Mouse (Mus musculus) intestine, embryonic 16.5 days (tissue): ENCODE measurements at regions not wholly inside any gene's neighbourhood (a gene's known extent, or its start where the extent isn't known, plus 50 kb on each side); places are given as distances from the start of the nearest gene placed in this dataset.

Experiments used
- ATAC-seq: fragments of 200-750 bp; cut with Nextera tagmentation; 2 replicates; pipeline ENCODE4 v1.8.0; 2017; ENCODE audit warnings: moderate TSS enrichment, moderate library complexity
- H3K27ac ChIP-seq: fragments of 300-500 bp; sonication (generic); 2 replicates; pipeline ENCODE4 v1.5.1; 2014; ENCODE audit warnings: mild to moderate bottlenecking, low read length
- H3K27me3 ChIP-seq: fragments of 300-500 bp; sonication (generic); replicated peaks from 2 replicates; pipeline ENCODE4 v1.6.1; 2014; ENCODE audit warnings: low read length, control low read depth, mixed read lengths; ENCODE audit not compliant: control insufficient read depth, insufficient read depth
- H3K36me3 ChIP-seq: fragments of 300-500 bp; sonication (generic); 2 replicates; pipeline ENCODE4 v1.6.1; 2014; ENCODE audit warnings: low read length, control low read depth; ENCODE audit not compliant: control insufficient read depth, insufficient read depth
- H3K4me1 ChIP-seq: fragments of 300-500 bp; sonication (generic); 2 replicates; pipeline ENCODE4 v1.6.1; 2014; ENCODE audit warnings: low read length, control low read depth, mixed read lengths; ENCODE audit not compliant: control insufficient read depth, insufficient read depth
- H3K4me2 ChIP-seq: fragments of 300-500 bp; sonication (generic); 2 replicates; pipeline ENCODE4 v1.6.1; 2014; ENCODE audit warnings: low read depth, low read length, control low read depth
- H3K4me3 ChIP-seq: fragments of 300-500 bp; sonication (generic); 2 replicates; pipeline ENCODE4 v1.5.1; 2014; ENCODE audit warnings: mild to moderate bottlenecking, low read length
- H3K9ac ChIP-seq: fragments of 300-500 bp; sonication (generic); 2 replicates; pipeline ENCODE4 v1.6.1; 2014; ENCODE audit warnings: low read depth, low read length
- H3K9me3 ChIP-seq: fragments of 300-500 bp; sonication (generic); 2 replicates; pipeline ENCODE4 v1.6.1; 2016; ENCODE audit warnings: low read length, control low read depth; ENCODE audit not compliant: control insufficient read depth
- WGBS: fragments of 180-500 bp; shearing (Covaris S2); extraction: QIAGEN DNeasy Blood & Tissue Kit; methylation state at CpG from one replicate; pipeline ENCODE4 v1.1.7; 2014; 5-methylcytosine and 5-hydroxymethylcytosine counted together

- peak overlapping the region; percentile 33; the same call in 1 of the 2 replicates for H3K27ac ChIP-seq
- no peak for ATAC-seq
Observed at GRCm38 (mm10) chr15:96884901-96885300, 170.9 kb downstream of the Slc38a4 start.

GRCm38 (mm10) chr15:96883754-96884153 lies 172.0 kb downstream of the Slc38a4 start:
- H3K27me3 ChIP-seq, result no peaks in the 10 kb centered on the region
- H3K4me3 ChIP-seq, result no peak overlapping the region
- no peak overlapping the region for H3K9ac ChIP-seq
- H3K9me3 ChIP-seq, result no peaks in the 10 kb centered on the region
- H3K27ac ChIP-seq, result no peak overlapping the region
- no peaks in the 10 kb centered on the region for H3K36me3 ChIP-seq
- WGBS, result 81% methylated on average over 10 of the region's 10 CpGs
- peaks cover 4% of the 10 kb centered on the region; the same call in 1 of the 2 replicates for H3K4me1 ChIP-seq
- H3K4me2 ChIP-seq, result no peak overlapping the region
- no peak for ATAC-seq

More at GRCm38 (mm10) chr15:96884901-96885300, 170.9 kb downstream of the Slc38a4 start:
- Histone ChIP-seq H3K4me1 (peaks cover 4% of the 10 kb centered on the region; the same call in 1 of the 2 replicates), H3K9me3 (no peaks in the 10 kb centered on the region), H3K9ac (no peak overlapping the region), H3K36me3 (no peaks in the 10 kb centered on the region), H3K27me3 (no peaks in the 10 kb centered on the region), H3K4me3 (no peak overlapping the region), H3K4me2 (no peak overlapping the region)
- 50% methylated on average over 10 of the region's 10 CpGs for WGBS

GRCm38 (mm10) chr15:96882211-96882610 lies 173.5 kb downstream of the Slc38a4 start:
- H3K4me3 ChIP-seq, result no peak overlapping the region
- H3K9ac ChIP-seq, result no peak overlapping the region
- no peaks in the 10 kb centered on the region for H3K36me3 ChIP-seq
- H3K4me2 ChIP-seq, result no peak overlapping the region
- no peaks in the 10 kb centered on the region for H3K9me3 ChIP-seq
- no peak overlapping the region for H3K27ac ChIP-seq
- H3K4me1 ChIP-seq, result peaks cover 4% of the 10 kb centered on the region; the same call in 1 of the 2 replicates
- H3K27me3 ChIP-seq, result no peaks in the 10 kb centered on the region
- ATAC-seq, result no peak
- WGBS, result 80% methylated on average over 14 of the region's 14 CpGs

GRCm38 (mm10) chr15:96881519-96882170 lies 174.1 kb downstream of the Slc38a4 start:
- H3K4me1 ChIP-seq, result peaks cover 4% of the 10 kb centered on the region; the same call in 1 of the 2 replicates
- H3K9ac ChIP-seq, result no peak overlapping the region
- no peaks in the 10 kb centered on the region for H3K9me3 ChIP-seq
- no peak for ATAC-seq
- no peak overlapping the region for H3K4me2 ChIP-seq
- no peak overlapping the region for H3K4me3 ChIP-seq
- H3K27me3 ChIP-seq, result no peaks in the 10 kb centered on the region
- 67% methylated on average over 9 of the region's 9 CpGs for WGBS
- H3K36me3 ChIP-seq, result no peaks in the 10 kb centered on the region
- no peak overlapping the region for H3K27ac ChIP-seq

- no peak for ATAC-seq
- Histone ChIP-seq H3K36me3 (no peaks in the 10 kb centered on the region), H3K9ac (no peak overlapping the region), H3K9me3 (no peaks in the 10 kb centered on the region), H3K27ac (no peak overlapping the region), H3K4me2 (no peak overlapping the region), H3K4me3 (no peak overlapping the region), H3K27me3 (no peaks in the 10 kb centered on the region), H3K4me1 (peaks cover 4% of the 10 kb centered on the region; the same call in 1 of the 2 replicates)
- 88% methylated on average over 11 of the region's 11 CpGs for WGBS
Observed at GRCm38 (mm10) chr15:96880066-96880465, 175.7 kb downstream of the Slc38a4 start.

GRCm38 (mm10) chr15:96878796-96879195 lies 177.0 kb downstream of the Slc38a4 start:
- H3K4me3 ChIP-seq, result no peak overlapping the region
- 58% methylated on average over 4 of the region's 4 CpGs for WGBS
- H3K27ac ChIP-seq, result no peak overlapping the region
- peaks cover 7% of the 10 kb centered on the region for H3K4me1 ChIP-seq
- H3K27me3 ChIP-seq, result no peaks in the 10 kb centered on the region
- H3K9me3 ChIP-seq, result no peaks in the 10 kb centered on the region
- ATAC-seq, result no peak
- H3K9ac ChIP-seq, result no peak overlapping the region
- no peaks in the 10 kb centered on the region for H3K36me3 ChIP-seq
- H3K4me2 ChIP-seq, result no peak overlapping the region

GRCm38 (mm10) chr15:96877931-96878330 lies 177.8 kb downstream of the Slc38a4 start:
- Histone ChIP-seq H3K9ac (no peak overlapping the region), H3K27me3 (no peaks in the 10 kb centered on the region), H3K4me2 (no peak overlapping the region), H3K4me3 (no peak overlapping the region), H3K9me3 (no peaks in the 10 kb centered on the region), H3K4me1 (peaks cover 11% of the 10 kb centered on the region), H3K27ac (no peak overlapping the region), H3K36me3 (no peaks in the 10 kb centered on the region)
- 93% methylated on average over 8 of the region's 8 CpGs for WGBS
- no peak for ATAC-seq

GRCm38 (mm10) chr15:96877271-96877670 lies 177.7 kb upstream of the Slc38a2 start:
- H3K4me2 ChIP-seq, result no peak overlapping the region
- peaks cover 11% of the 10 kb centered on the region for H3K4me1 ChIP-seq
- ATAC-seq, result no peak
- H3K9ac ChIP-seq, result no peak overlapping the region
- H3K4me3 ChIP-seq, result no peak overlapping the region
- no peak overlapping the region for H3K27ac ChIP-seq
- H3K27me3 ChIP-seq, result no peaks in the 10 kb centered on the region
- H3K36me3 ChIP-seq, result no peaks in the 10 kb centered on the region
- 75% methylated on average over 9 of the region's 9 CpGs for WGBS
- no peaks in the 10 kb centered on the region for H3K9me3 ChIP-seq

GRCm38 (mm10) chr15:96874145-96874544 lies 174.6 kb upstream of the Slc38a2 start:
- Histone ChIP-seq H3K4me3 (no peak overlapping the region), H3K9ac (no peak overlapping the region), H3K4me2 (no peak overlapping the region), H3K4me1 (peaks cover 7% of the 10 kb centered on the region), H3K27ac (peak overlapping the region; percentile 80; the same call in 1 of the 2 replicates), H3K27me3 (no peaks in the 10 kb centered on the region), H3K36me3 (no peaks in the 10 kb centered on the region), H3K9me3 (no peaks in the 10 kb centered on the region)
- WGBS, result 37% methylated on average over 8 of the region's 8 CpGs
- ATAC-seq, result peak; percentile 77

GRCm38 (mm10) chr15:96873562-96873961 lies 174.0 kb upstream of the Slc38a2 start:
- H3K9me3 ChIP-seq, result no peaks in the 10 kb centered on the region
- no peak overlapping the region for H3K4me3 ChIP-seq
- peaks cover 7% of the 10 kb centered on the region for H3K4me1 ChIP-seq
- WGBS, result 72% methylated on average over 7 of the region's 7 CpGs
- no peak overlapping the region for H3K9ac ChIP-seq
- no peaks in the 10 kb centered on the region for H3K27me3 ChIP-seq
- H3K36me3 ChIP-seq, result no peaks in the 10 kb centered on the region
- no peak overlapping the region for H3K4me2 ChIP-seq
- ATAC-seq, result no peak; the same call in 1 of the 2 replicates
- H3K27ac ChIP-seq, result peak overlapping the region; percentile 79
